Mouse (Mus musculus) mesoderm, embryonic 11.5 days (tissue): Measurements from ENCODE around the gene Rbms3.

Experiments used
- DNase-seq: peaks from one replicate; pipeline ENCODE4 v3.0.0-alpha.2; 2012; ENCODE audit warnings: low read depth, low spot score

Gene Rbms3

GRCm38 (mm10) chr9:117252411-117252861, 377.3 kb downstream of the Rbms3 start:
- no peak for DNase-seq

- peak; percentile 54 for DNase-seq
Measured at GRCm38 (mm10) chr9:117251521-117252368, 378.0 kb downstream of the Rbms3 start.

- no peak for DNase-seq
Measured at GRCm38 (mm10) chr9:117250831-117251165, 378.9 kb downstream of the Rbms3 start.

- no peak for DNase-seq
Measured at GRCm38 (mm10) chr9:117250036-117250830, 379.5 kb downstream of the Rbms3 start.

- DNase-seq = no peak
Measured at GRCm38 (mm10) chr9:117247311-117247980, 382.3 kb downstream of the Rbms3 start.

GRCm38 (mm10) chr9:117246173-117246572, 383.5 kb downstream of the Rbms3 start:
- DNase-seq = no peak

- DNase-seq = no peak
Measured at GRCm38 (mm10) chr9:117243365-117243764, 386.3 kb downstream of the Rbms3 start.

- DNase-seq = no peak
Measured at GRCm38 (mm10) chr9:117234726-117235075, 395.0 kb downstream of the Rbms3 start.

GRCm38 (mm10) chr9:117234065-117234725, 395.5 kb downstream of the Rbms3 start:
- DNase-seq = no peak

GRCm38 (mm10) chr9:117222741-117223140, 407.0 kb downstream of the Rbms3 start:
- DNase-seq = no peak

- no peak for DNase-seq
Measured at GRCm38 (mm10) chr9:117221481-117221880, 408.2 kb downstream of the Rbms3 start.

- DNase-seq = no peak
Measured at GRCm38 (mm10) chr9:117216026-117216755, 413.5 kb downstream of the Rbms3 start.

- no peak for DNase-seq
Measured at GRCm38 (mm10) chr9:117212023-117212422, 417.7 kb downstream of the Rbms3 start.

GRCm38 (mm10) chr9:117210344-117210743, 419.4 kb downstream of the Rbms3 start:
- DNase-seq = no peak

- peak; percentile 60 for DNase-seq
Measured at GRCm38 (mm10) chr9:117205395-117205794, 424.3 kb downstream of the Rbms3 start.

- no peak for DNase-seq
Measured at GRCm38 (mm10) chr9:117200067-117200658, 429.6 kb downstream of the Rbms3 start.

- no peak for DNase-seq
Measured at GRCm38 (mm10) chr9:117197531-117197930, 432.2 kb downstream of the Rbms3 start.

- no peak for DNase-seq
Measured at GRCm38 (mm10) chr9:117192565-117193540, 436.9 kb downstream of the Rbms3 start.

GRCm38 (mm10) chr9:117192093-117192492, 437.6 kb downstream of the Rbms3 start:
- no peak for DNase-seq
